Mouse (Mus musculus): ENCODE measurements around the gene Crb3. TPM values are rescaled to one million over a fixed set of nuclear protein-coding genes. Genes with fewer than 3 reads are reported as not detected.
"Not testable (repeated sequence)": the region's sequence is repeated elsewhere in the genome, so short reads cannot be mapped to it uniquely, and the experiment has no call there.

Gene Crb3
- polyA plus RNA-seq, 1 experiment = 395 TPM

DNA sequence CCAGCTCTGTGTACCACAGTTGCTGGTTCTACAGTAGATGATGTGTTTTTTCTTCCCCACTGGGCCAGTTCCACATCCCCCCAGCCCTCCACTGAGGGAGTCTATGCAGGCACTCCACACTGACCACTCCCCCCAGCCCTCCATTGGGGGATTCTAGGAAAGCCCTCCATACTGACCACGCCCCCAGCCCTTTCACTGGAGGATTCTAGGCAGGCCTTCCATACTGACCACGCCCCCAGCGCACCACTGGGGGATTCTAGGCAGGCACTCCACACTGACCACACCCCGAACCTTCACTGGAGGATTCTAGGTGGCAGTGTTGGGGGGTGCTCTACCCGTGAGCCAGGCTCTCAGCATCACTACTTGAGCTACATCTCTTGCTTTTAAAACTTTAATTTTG, 11.5 kb upstream of the Crb3 start:
- no peak overlapping the region for H3K4me3 ChIP-seq (ENCODE audit: low read depth, low read length)
- no peaks in the 10 kb centered on the region for H3K27me3 ChIP-seq (ENCODE audit: control insufficient read depth, insufficient read depth, low read length)
- TF ChIP-seq CTCF (IDR thresholded peaks at IDR 0.05; ENCODE audit: extremely low read depth, insufficient read length, insufficient replicate concordance, low read depth, low read length) (no peak), POLR2A (IDR thresholded peaks at IDR 0.05; ENCODE audit: low read depth, low read length) (no peak)
- 77% methylated on average over 5 of the region's 5 CpGs for WGBS
- H3K4me1 ChIP-seq (ENCODE audit: control insufficient read depth, insufficient read depth, insufficient read length, low read length) = no peaks in the 10 kb centered on the region
- H3K27ac ChIP-seq (ENCODE audit: insufficient read depth, low read depth, low read length) = no peak overlapping the region
- H3K36me3 ChIP-seq (ENCODE audit: control insufficient read depth, insufficient read depth, low read length) = no peaks in the 10 kb centered on the region

DNA sequence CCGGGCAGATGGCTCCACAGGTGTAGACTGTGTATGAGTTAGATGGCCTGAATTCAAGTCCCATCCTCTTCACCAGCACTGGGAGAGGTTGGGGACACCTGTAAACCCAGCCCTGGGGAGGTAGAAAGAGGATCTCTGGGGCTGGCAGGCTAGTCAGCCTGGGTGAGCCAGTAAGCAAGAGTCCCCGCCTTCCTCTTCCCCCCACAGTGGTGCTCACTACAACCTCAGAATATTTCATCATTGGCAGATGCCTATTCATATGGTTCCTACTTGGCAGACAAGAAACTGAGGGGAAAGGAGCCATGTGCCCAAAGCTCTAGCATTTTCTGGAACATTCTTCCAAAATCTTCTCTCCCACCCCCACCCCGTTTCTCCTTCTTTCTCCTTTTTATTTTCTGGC, 10.1 kb upstream of the Crb3 start:
- WGBS = 89% methylated on average over 3 of the region's 3 CpGs
- Histone ChIP-seq H3K4me1 (ENCODE audit: control insufficient read depth, insufficient read depth, insufficient read length, low read length) (no peaks in the 10 kb centered on the region), H3K36me3 (ENCODE audit: control insufficient read depth, insufficient read depth, low read length) (no peaks in the 10 kb centered on the region), H3K4me3 (ENCODE audit: low read depth, low read length) (no peak overlapping the region), H3K27ac (ENCODE audit: insufficient read depth, low read depth, low read length) (no peak overlapping the region), H3K27me3 (ENCODE audit: control insufficient read depth, insufficient read depth, low read length) (no peaks in the 10 kb centered on the region)
- TF ChIP-seq CTCF (IDR thresholded peaks at IDR 0.05; ENCODE audit: extremely low read depth, insufficient read length, insufficient replicate concordance, low read depth, low read length) = no peak
- no peak for TF ChIP-seq POLR2A (IDR thresholded peaks at IDR 0.05; ENCODE audit: low read depth, low read length)

DNA sequence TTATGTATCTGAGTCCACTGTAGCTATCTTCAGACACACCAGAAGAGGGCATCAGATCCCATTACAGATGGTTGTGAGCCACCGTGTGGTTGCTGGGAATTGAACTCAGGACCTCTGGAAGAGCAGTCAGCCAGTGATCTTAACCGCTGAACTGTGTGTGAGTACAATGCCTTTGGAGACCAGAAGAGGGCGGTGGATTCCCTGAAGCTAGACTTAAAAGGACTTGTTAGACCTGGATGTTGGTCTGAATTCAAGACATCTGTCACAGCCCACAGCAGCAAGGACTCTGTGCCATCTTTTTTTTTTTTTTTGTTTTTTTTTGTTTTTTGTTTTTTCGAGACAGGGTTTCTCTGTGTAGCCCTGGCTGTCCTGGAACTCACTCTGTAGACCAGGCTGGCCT, 7.2 kb upstream of the Crb3 start:
- not testable (repeated sequence) for H3K27ac ChIP-seq (ENCODE audit: insufficient read depth, low read depth, low read length); H3K4me3 ChIP-seq (ENCODE audit: low read depth, low read length); H3K27me3 ChIP-seq (ENCODE audit: control insufficient read depth, insufficient read depth, low read length); H3K36me3 ChIP-seq (ENCODE audit: control insufficient read depth, insufficient read depth, low read length); H3K4me1 ChIP-seq (ENCODE audit: control insufficient read depth, insufficient read depth, insufficient read length, low read length)
- 82% methylated on average over 4 of the region's 4 CpGs for WGBS

- H3K4me1 ChIP-seq (ENCODE audit: control insufficient read depth, insufficient read depth, insufficient read length, low read length) = peaks cover 4% of the 10 kb centered on the region; the same call in 1 of the 2 replicates
- no peak overlapping the region for H3K27ac ChIP-seq (ENCODE audit: insufficient read depth, low read depth, low read length)
- TF ChIP-seq CTCF (IDR thresholded peaks at IDR 0.05; ENCODE audit: extremely low read depth, insufficient read length, insufficient replicate concordance, low read depth, low read length) = no peak
- TF ChIP-seq POLR2A (IDR thresholded peaks at IDR 0.05; ENCODE audit: low read depth, low read length) = no peak
- H3K4me3 ChIP-seq (ENCODE audit: low read depth, low read length) = no peak overlapping the region
- H3K36me3 ChIP-seq (ENCODE audit: control insufficient read depth, insufficient read depth, low read length) = no peaks in the 10 kb centered on the region
- 55% methylated on average over 3 of the region's 3 CpGs for WGBS
- no peaks in the 10 kb centered on the region for H3K27me3 ChIP-seq (ENCODE audit: control insufficient read depth, insufficient read depth, low read length)
Measured at GRCm38 (mm10) chr17:57056246-57056645, 2.7 kb upstream of the Crb3 start.

- peak within 1 kb of the TSS; percentile 77 for H3K4me3 ChIP-seq (ENCODE audit: low read depth, low read length)
- H3K27me3 ChIP-seq (ENCODE audit: control insufficient read depth, insufficient read depth, low read length) = no peaks in the 10 kb centered on the region
- no peak for TF ChIP-seq CTCF (IDR thresholded peaks at IDR 0.05; ENCODE audit: extremely low read depth, insufficient read length, insufficient replicate concordance, low read depth, low read length)
- no peak for TF ChIP-seq POLR2A (IDR thresholded peaks at IDR 0.05; ENCODE audit: low read depth, low read length)
- under 1% methylated on average over 45 of the region's 45 CpGs for WGBS
- peak within 1 kb of the TSS; percentile 72 for H3K27ac ChIP-seq (ENCODE audit: insufficient read depth, low read depth, low read length)
- no peaks in the 10 kb centered on the region for H3K36me3 ChIP-seq (ENCODE audit: control insufficient read depth, insufficient read depth, low read length)
- H3K4me1 ChIP-seq (ENCODE audit: control insufficient read depth, insufficient read depth, insufficient read length, low read length) = peaks cover 5% of the 10 kb centered on the region; the same call in 1 of the 2 replicates
Measured at GRCm38 (mm10) chr17:57059486-57059977, 627 bp downstream of the Crb3 start, which contains the start of gene Slc25a23. Gene Slc25a23, minus strand, starts transcription at chr17:57059863.

GRCm38 (mm10) chr17:57060231-57060801, 1.4 kb downstream of the Crb3 start:
- no peaks in the 10 kb centered on the region for H3K27me3 ChIP-seq (ENCODE audit: control insufficient read depth, insufficient read depth, low read length)
- peaks cover 5% of the 10 kb centered on the region for H3K36me3 ChIP-seq (ENCODE audit: control insufficient read depth, insufficient read depth, low read length)
- H3K4me3 ChIP-seq (ENCODE audit: low read depth, low read length) = peak overlapping the region; percentile 77
- H3K4me1 ChIP-seq (ENCODE audit: control insufficient read depth, insufficient read depth, insufficient read length, low read length) = peaks cover 11% of the 10 kb centered on the region; the same call in 1 of the 2 replicates
- TF ChIP-seq CTCF (IDR thresholded peaks at IDR 0.05; ENCODE audit: extremely low read depth, insufficient read length, insufficient replicate concordance, low read depth, low read length) (peak; percentile 79), POLR2A (IDR thresholded peaks at IDR 0.05; ENCODE audit: low read depth, low read length) (peak; percentile 36; the same call in 1 of the 2 replicates)
- H3K27ac ChIP-seq (ENCODE audit: insufficient read depth, low read depth, low read length) = peak overlapping the region; percentile 72
- WGBS = under 1% methylated on average over 44 of the region's 44 CpGs

DNA sequence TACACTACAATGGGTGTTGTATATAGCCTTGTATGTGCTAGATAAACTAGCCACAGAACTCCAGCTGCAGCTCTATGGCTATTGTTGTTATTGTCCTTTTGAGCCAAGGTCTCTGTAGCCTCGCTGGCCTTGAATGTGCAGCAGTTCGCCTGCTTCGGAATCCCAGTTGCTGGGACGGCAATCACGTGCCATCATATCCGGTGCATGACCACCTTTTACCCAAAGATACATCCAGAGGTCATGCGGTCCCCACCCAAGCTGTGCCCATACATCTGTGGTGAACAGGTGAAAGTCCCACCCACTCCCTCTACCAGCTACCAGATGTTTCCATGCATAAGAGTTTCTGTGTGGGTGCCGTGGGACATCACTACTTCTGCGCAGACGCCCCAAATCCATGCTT, 2.2 kb downstream of the Crb3 start:
- WGBS = 24% methylated on average over 10 of the region's 10 CpGs
- peaks cover 13% of the 10 kb centered on the region; the same call in 1 of the 2 replicates for H3K4me1 ChIP-seq (ENCODE audit: control insufficient read depth, insufficient read depth, insufficient read length, low read length)
- H3K27ac ChIP-seq (ENCODE audit: insufficient read depth, low read depth, low read length) = peak overlapping the region; percentile 56
- peaks cover 12% of the 10 kb centered on the region for H3K36me3 ChIP-seq (ENCODE audit: control insufficient read depth, insufficient read depth, low read length)
- H3K27me3 ChIP-seq (ENCODE audit: control insufficient read depth, insufficient read depth, low read length) = no peaks in the 10 kb centered on the region
- H3K4me3 ChIP-seq (ENCODE audit: low read depth, low read length) = peak overlapping the region; percentile 0; the same call in 1 of the 2 replicates
- TF ChIP-seq POLR2A (IDR thresholded peaks at IDR 0.05; ENCODE audit: low read depth, low read length) (no peak), CTCF (IDR thresholded peaks at IDR 0.05; ENCODE audit: extremely low read depth, insufficient read length, insufficient replicate concordance, low read depth, low read length) (no peak)

All from small intestine, adult 2 months (tissue).